Mouse (Mus musculus) ES-Bruce4 (cell line): ENCODE measurements around the gene Atxn1. TPM values are rescaled to one million over a fixed set of nuclear protein-coding genes. Genes with fewer than 3 reads are reported as not detected.

Experiments
- H3K27ac ChIP-seq: 2 replicates; pipeline ENCODE4 v1.5.1; 2012; ENCODE audit warnings: low read length, inconsistent platforms; ENCODE audit not compliant: insufficient read depth
- H3K27me3 ChIP-seq: 2 replicates; pipeline ENCODE4 v1.6.1; 2012; ENCODE audit warnings: mild to moderate bottlenecking, low read length, inconsistent platforms; ENCODE audit not compliant: control insufficient read depth, poor library complexity, insufficient read depth, severe bottlenecking
- H3K36me3 ChIP-seq: 2 replicates; pipeline ENCODE4 v1.6.1; 2012; ENCODE audit warnings: inconsistent platforms, mild to moderate bottlenecking, low read length, moderate library complexity; ENCODE audit not compliant: control insufficient read depth, poor library complexity, insufficient read depth, severe bottlenecking
- H3K4me1 ChIP-seq: one replicate; pipeline ENCODE4 v1.8.1; 2011; ENCODE audit warnings: low read length; ENCODE audit not compliant: control insufficient read depth, insufficient read depth
- H3K4me3 ChIP-seq: 2 replicates; pipeline ENCODE4 v1.5.1; 2011; ENCODE audit warnings: low read depth, mild to moderate bottlenecking, low read length
- H3K9ac ChIP-seq: 2 replicates; pipeline ENCODE4 v1.6.1; 2012; ENCODE audit warnings: low read depth, mild to moderate bottlenecking, inconsistent platforms; ENCODE audit not compliant: poor library complexity, severe bottlenecking
- H3K9me3 ChIP-seq: replicated peaks from 2 replicates; pipeline ENCODE4 v1.6.1; 2012; ENCODE audit warnings: mild to moderate bottlenecking, low read length, inconsistent platforms; ENCODE audit not compliant: control insufficient read depth, poor library complexity, insufficient read depth, severe bottlenecking
- CTCF ChIP-seq: IDR thresholded peaks from one replicate; pipeline ENCODE4 v1.8.1; 2011; ENCODE audit warnings: low read depth, low read length
- EP300 ChIP-seq: IDR thresholded peaks from 2 replicates; pipeline ENCODE4 v1.6.1; 2011; ENCODE audit warnings: low read depth, low read length; ENCODE audit not compliant: insufficient read depth
- POLR2A ChIP-seq: IDR thresholded peaks from one replicate; pipeline ENCODE4 v1.8.1; 2011; ENCODE audit warnings: low read length; ENCODE audit not compliant: insufficient read depth
- polyA plus RNA-seq: library from polyadenylated mRNA; stranded (reverse); fragments of >200 nt; gene quantifications from 2 replicates; pipeline ENCODE4 v1.2.4, GENCODE M21; 2011; ENCODE audit warnings: low read depth; ENCODE audit not compliant: missing spikeins, insufficient read depth, insufficient read length

The Atxn1 gene
- polyA plus RNA-seq, 1 experiment = 10.1 TPM

DNA sequence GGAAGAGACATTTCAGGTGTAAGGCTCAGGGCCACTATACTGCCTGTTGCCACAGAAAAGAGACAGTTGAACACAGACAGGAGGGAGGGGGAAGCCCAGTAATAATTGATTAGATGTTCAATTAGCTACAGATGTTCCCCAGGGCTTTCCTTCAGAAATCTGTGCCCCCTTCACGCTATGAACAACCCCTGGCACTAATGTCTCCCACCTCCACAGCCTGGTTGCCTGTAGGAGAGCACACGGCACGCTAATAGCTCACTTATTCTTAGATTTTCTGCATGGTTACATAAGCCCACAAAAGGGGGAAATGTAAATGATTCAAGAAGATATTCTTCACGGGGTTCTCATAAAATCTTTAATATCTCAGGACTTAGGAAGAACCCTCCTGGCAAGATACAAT lies 355.3 kb downstream of the Atxn1 start:
- Histone ChIP-seq H3K27ac (no peak overlapping the region), H3K27me3 (no peaks in the 10 kb centered on the region), H3K4me3 (no peak overlapping the region), H3K9ac (no peak overlapping the region), H3K4me1 (no peaks in the 10 kb centered on the region), H3K36me3 (no peaks in the 10 kb centered on the region), H3K9me3 (peaks cover 3% of the 10 kb centered on the region; the same call in 1 of the 2 replicates)
- TF ChIP-seq CTCF = no peak
- TF ChIP-seq POLR2A = no peak
- TF ChIP-seq EP300 = no peak

DNA sequence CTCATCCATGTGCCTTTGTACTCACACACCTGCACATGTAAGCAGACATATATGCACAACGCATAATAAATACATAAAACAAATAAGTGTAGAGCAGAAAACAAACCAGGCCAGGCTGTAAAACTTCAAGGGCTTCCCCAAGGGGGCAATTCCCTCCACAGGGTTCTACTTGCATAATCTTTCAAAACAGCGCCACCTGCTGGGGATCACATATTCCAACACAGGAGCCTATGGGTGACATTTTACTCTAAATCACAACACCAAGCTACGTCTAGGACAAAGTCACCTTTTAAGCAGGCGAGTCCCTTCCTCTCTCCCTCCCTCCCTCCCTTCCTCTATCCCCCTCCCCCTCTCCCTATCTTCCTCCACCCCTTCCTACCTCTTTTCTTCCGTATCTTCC lies 356.2 kb downstream of the Atxn1 start:
- Histone ChIP-seq H3K27ac (no peak overlapping the region), H3K36me3 (no peaks in the 10 kb centered on the region), H3K4me1 (no peaks in the 10 kb centered on the region), H3K9ac (no peak overlapping the region), H3K9me3 (peaks cover 3% of the 10 kb centered on the region; the same call in 1 of the 2 replicates), H3K4me3 (no peak overlapping the region), H3K27me3 (no peaks in the 10 kb centered on the region)
- no peak for TF ChIP-seq POLR2A
- TF ChIP-seq EP300 = no peak
- no peak for TF ChIP-seq CTCF

DNA sequence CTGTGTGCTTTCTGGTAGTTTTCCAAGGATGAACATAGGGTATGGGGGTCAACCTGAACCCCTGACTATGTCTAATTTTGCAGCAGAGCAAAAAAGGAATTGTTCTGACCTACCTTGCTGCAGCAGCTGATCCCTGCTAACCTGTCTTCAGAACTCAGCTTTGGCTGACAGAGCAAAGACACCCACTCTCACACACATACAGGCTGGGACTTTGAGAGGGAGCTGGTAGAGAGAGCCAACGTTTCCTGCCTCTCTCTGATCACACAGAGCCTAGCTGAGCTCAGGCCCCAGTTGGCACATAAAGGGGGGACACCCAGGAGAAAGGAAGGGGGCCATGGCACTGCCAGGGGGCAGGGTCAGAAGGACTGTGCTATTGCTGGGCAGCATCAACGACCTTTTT lies 356.9 kb downstream of the Atxn1 start:
- Histone ChIP-seq H3K36me3 (no peaks in the 10 kb centered on the region), H3K9me3 (peaks cover 3% of the 10 kb centered on the region; the same call in 1 of the 2 replicates), H3K27me3 (no peaks in the 10 kb centered on the region), H3K4me1 (no peaks in the 10 kb centered on the region), H3K27ac (no peak overlapping the region), H3K9ac (no peak overlapping the region), H3K4me3 (no peak overlapping the region)
- TF ChIP-seq CTCF = no peak
- no peak for TF ChIP-seq POLR2A
- TF ChIP-seq EP300 = no peak

DNA sequence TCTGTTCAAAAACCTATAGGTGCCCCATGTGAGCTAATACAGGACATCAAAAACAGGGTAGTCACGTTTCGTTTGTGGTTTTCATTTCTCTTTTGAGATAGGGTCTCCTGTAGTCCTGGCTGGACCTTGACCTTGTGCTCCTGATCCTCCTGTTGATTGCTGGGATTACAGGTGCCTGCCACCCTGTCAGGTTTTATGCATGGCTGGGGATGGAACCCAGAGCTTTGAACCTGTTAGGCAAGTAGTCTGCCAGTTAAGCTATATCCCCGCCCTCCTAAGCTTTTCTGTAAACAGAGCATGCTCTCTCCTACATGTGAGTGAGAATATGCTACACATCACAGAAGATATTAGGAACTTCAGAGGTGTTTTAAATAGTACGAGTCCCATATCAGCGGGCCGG lies 361.2 kb downstream of the Atxn1 start:
- Histone ChIP-seq H3K9ac (no peak overlapping the region), H3K27me3 (no peaks in the 10 kb centered on the region), H3K27ac (no peak overlapping the region), H3K36me3 (no peaks in the 10 kb centered on the region), H3K4me3 (no peak overlapping the region), H3K9me3 (peaks cover 2% of the 10 kb centered on the region; the same call in 1 of the 2 replicates), H3K4me1 (no peaks in the 10 kb centered on the region)
- TF ChIP-seq EP300 (no peak), CTCF (no peak), POLR2A (no peak)

DNA sequence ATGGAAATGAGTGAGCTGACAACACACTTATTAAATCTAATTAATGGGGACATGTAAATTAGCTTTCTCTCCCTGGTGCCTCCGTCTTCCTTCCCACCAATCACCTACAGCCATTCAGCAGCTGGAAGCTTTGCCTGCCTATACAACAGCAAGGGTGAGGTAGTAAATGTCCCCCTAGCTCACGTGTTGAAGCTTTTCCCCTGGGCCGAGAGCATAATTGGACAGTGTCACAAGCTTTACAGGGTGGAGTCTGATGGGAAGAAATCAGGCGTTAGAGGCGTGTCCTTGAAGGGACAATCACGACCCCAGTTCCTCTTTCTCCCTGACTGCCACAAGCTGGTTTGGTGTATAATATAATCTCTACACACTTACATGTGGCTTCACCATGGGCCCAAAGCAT lies 364.4 kb downstream of the Atxn1 start:
- H3K9ac ChIP-seq = no peak overlapping the region
- no peak overlapping the region for H3K4me3 ChIP-seq
- no peak for TF ChIP-seq CTCF
- TF ChIP-seq POLR2A = no peak
- TF ChIP-seq EP300 = no peak
- H3K9me3 ChIP-seq = no peaks in the 10 kb centered on the region; the same call in 1 of the 2 replicates
- no peaks in the 10 kb centered on the region for H3K27me3 ChIP-seq
- H3K4me1 ChIP-seq = no peaks in the 10 kb centered on the region
- no peaks in the 10 kb centered on the region for H3K36me3 ChIP-seq
- no peak overlapping the region for H3K27ac ChIP-seq

DNA sequence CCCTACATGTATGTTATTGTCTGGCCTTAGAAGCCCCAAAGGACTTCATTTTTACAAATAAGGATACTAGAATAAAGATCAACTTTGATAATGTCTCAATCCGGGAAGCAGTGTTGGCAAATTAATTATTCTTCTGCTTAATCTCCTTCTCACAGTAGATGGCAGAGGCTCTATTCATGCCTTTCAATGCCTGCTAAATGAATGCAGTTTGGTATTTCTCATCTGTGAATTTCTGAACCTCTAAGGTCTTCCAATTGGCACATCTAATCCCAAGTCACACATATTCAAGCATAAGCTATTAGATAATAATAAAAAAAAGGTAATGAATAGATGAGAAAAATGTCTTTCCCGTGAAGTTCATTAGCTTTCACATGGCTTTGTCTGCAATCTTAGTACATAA lies 365.0 kb downstream of the Atxn1 start:
- Histone ChIP-seq H3K9ac (no peak overlapping the region), H3K9me3 (no peaks in the 10 kb centered on the region; the same call in 1 of the 2 replicates), H3K27me3 (no peaks in the 10 kb centered on the region), H3K36me3 (no peaks in the 10 kb centered on the region), H3K4me3 (no peak overlapping the region), H3K4me1 (no peaks in the 10 kb centered on the region), H3K27ac (no peak overlapping the region)
- TF ChIP-seq POLR2A = no peak
- no peak for TF ChIP-seq EP300
- no peak for TF ChIP-seq CTCF
